Mouse (Mus musculus): Measurements from ENCODE around the gene Serinc3. TPM values are rescaled to one million over a fixed set of nuclear protein-coding genes. Genes with fewer than 3 reads are reported as not detected.

Serinc3 gene
- polyA plus RNA-seq, 1 experiment = 88.9 TPM

DNA sequence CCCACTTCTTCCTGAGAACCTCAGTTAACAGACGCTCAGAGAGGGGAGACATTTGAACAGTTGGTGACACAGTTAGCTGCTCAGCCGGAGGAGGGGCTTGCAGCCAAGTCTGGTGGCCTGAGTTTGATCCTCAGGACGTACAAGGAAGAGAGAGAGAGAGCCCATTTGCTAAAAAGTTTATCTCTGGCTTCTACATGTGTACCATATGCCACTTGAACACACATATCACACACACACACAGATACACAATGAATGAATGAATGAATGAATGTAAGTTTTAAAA lies 48.1 kb downstream of the Serinc3 start:
- H3K27me3 ChIP-seq (ENCODE audit: control insufficient read depth, insufficient read depth, insufficient read length) = no peaks in the 10 kb centered on the region
- peak overlapping the region; percentile 56 for H3K4me2 ChIP-seq (ENCODE audit: low read depth)
- H3K79me2 ChIP-seq (ENCODE audit: control insufficient read depth, insufficient read depth) = no peaks in the 10 kb centered on the region
- H3K36me3 ChIP-seq (ENCODE audit: control insufficient read depth, insufficient read depth) = no peaks in the 10 kb centered on the region
- no peak overlapping the region for H3ac ChIP-seq (ENCODE audit: control insufficient read depth, insufficient read length)
- H3K4me3 ChIP-seq = no peak overlapping the region
- TF ChIP-seq MAX (IDR thresholded peaks at IDR 0.05; ENCODE audit: low read depth) = no peak
- TF ChIP-seq POLR2A (IDR thresholded peaks at IDR 0.05; ENCODE audit: insufficient read length, low read depth) = no peak
- no peak for TF ChIP-seq POLR2AphosphoS2 (IDR thresholded peaks at IDR 0.05; ENCODE audit: insufficient read length, low read depth)
- no peak for TF ChIP-seq TCF12 (IDR thresholded peaks at IDR 0.05; ENCODE audit: insufficient read depth, poor library complexity, severe bottlenecking)
- no peak for TF ChIP-seq MYOG (IDR thresholded peaks at IDR 0.05; ENCODE audit: control insufficient read depth in 1 of 3, insufficient read depth in 1 of 3, insufficient read length in 2 of 3, low read depth in 2 of 3)
- TF ChIP-seq TCF3 (IDR thresholded peaks at IDR 0.05; ENCODE audit: insufficient read length, low read depth) = no peak
- no peak for TF ChIP-seq E2F4 (IDR thresholded peaks at IDR 0.05; ENCODE audit: insufficient read depth)
- no peak for TF ChIP-seq REST (IDR thresholded peaks at IDR 0.05; ENCODE audit: insufficient read depth, insufficient read length)
- no peak for TF ChIP-seq MYOD1 (IDR thresholded peaks at IDR 0.05; ENCODE audit: control insufficient read depth in 1 of 3, insufficient read length in 2 of 3, low read depth in 2 of 3)
- no peak for TF ChIP-seq SRF (IDR thresholded peaks at IDR 0.05; ENCODE audit: control insufficient read depth, insufficient read length, low read depth)

GRCm38 (mm10) chr2:163596057-163596872 lies 48.7 kb downstream of the Serinc3 start:
- H3K27me3 ChIP-seq (ENCODE audit: control insufficient read depth, insufficient read depth, insufficient read length) = no peaks in the 10 kb centered on the region
- no peaks in the 10 kb centered on the region for H3K79me2 ChIP-seq (ENCODE audit: control insufficient read depth, insufficient read depth)
- no peaks in the 10 kb centered on the region for H3K36me3 ChIP-seq (ENCODE audit: control insufficient read depth, insufficient read depth)
- TF ChIP-seq POLR2AphosphoS2 (IDR thresholded peaks at IDR 0.05; ENCODE audit: insufficient read length, low read depth) (no peak), TCF3 (IDR thresholded peaks at IDR 0.05; ENCODE audit: insufficient read length, low read depth) (peak; percentile 44), TCF12 (IDR thresholded peaks at IDR 0.05; ENCODE audit: insufficient read depth, poor library complexity, severe bottlenecking) (peak; percentile 61), MYOG (IDR thresholded peaks at IDR 0.05; ENCODE audit: control insufficient read depth in 1 of 3, insufficient read depth in 1 of 3, insufficient read length in 2 of 3, low read depth in 2 of 3) (peak in 2 of 3 experiments; percentile 15 to 70), USF1 (IDR thresholded peaks at IDR 0.05; ENCODE audit: low read depth) (no peak), E2F4 (IDR thresholded peaks at IDR 0.05; ENCODE audit: insufficient read depth) (no peak), REST (IDR thresholded peaks at IDR 0.05; ENCODE audit: insufficient read depth, insufficient read length) (no peak), POLR2A (IDR thresholded peaks at IDR 0.05; ENCODE audit: insufficient read length, low read depth) (no peak), CEBPB (IDR thresholded peaks at IDR 0.05; ENCODE audit: insufficient read depth, poor library complexity, severe bottlenecking) (peak; percentile 66; the same call in 1 of the 2 replicates), MAX (IDR thresholded peaks at IDR 0.05; ENCODE audit: low read depth) (no peak), MYOD1 (IDR thresholded peaks at IDR 0.05; ENCODE audit: control insufficient read depth in 1 of 3, insufficient read length in 2 of 3, low read depth in 2 of 3) (peak in 1 of 3 experiments; percentile 60), SRF (IDR thresholded peaks at IDR 0.05; ENCODE audit: control insufficient read depth, insufficient read length, low read depth) (peak; percentile 29)
- H3K4me3 ChIP-seq = no peak overlapping the region
- H3ac ChIP-seq (ENCODE audit: control insufficient read depth, insufficient read length) = no peak overlapping the region
- peak overlapping the region; percentile 56 for H3K4me2 ChIP-seq (ENCODE audit: low read depth)

GRCm38 (mm10) chr2:163595119-163595518 lies 49.8 kb downstream of the Serinc3 start:
- H3K79me2 ChIP-seq (ENCODE audit: control insufficient read depth, insufficient read depth) = no peaks in the 10 kb centered on the region
- H3K4me3 ChIP-seq = no peak overlapping the region
- no peaks in the 10 kb centered on the region for H3K36me3 ChIP-seq (ENCODE audit: control insufficient read depth, insufficient read depth)
- TF ChIP-seq E2F4 (IDR thresholded peaks at IDR 0.05; ENCODE audit: insufficient read depth) = no peak
- no peak for TF ChIP-seq MAX (IDR thresholded peaks at IDR 0.05; ENCODE audit: low read depth)
- TF ChIP-seq TCF12 (IDR thresholded peaks at IDR 0.05; ENCODE audit: insufficient read depth, poor library complexity, severe bottlenecking) = no peak
- TF ChIP-seq CEBPB (IDR thresholded peaks at IDR 0.05; ENCODE audit: insufficient read depth, poor library complexity, severe bottlenecking) = no peak
- no peak for TF ChIP-seq USF1 (IDR thresholded peaks at IDR 0.05; ENCODE audit: low read depth)
- no peak for TF ChIP-seq TCF3 (IDR thresholded peaks at IDR 0.05; ENCODE audit: insufficient read length, low read depth)
- TF ChIP-seq MYOD1 (IDR thresholded peaks at IDR 0.05; ENCODE audit: control insufficient read depth in 1 of 3, insufficient read length in 2 of 3, low read depth in 2 of 3) = no peak
- TF ChIP-seq POLR2A (IDR thresholded peaks at IDR 0.05; ENCODE audit: insufficient read length, low read depth) = no peak
- TF ChIP-seq POLR2AphosphoS2 (IDR thresholded peaks at IDR 0.05; ENCODE audit: insufficient read length, low read depth) = no peak
- no peaks in the 10 kb centered on the region for H3K27me3 ChIP-seq (ENCODE audit: control insufficient read depth, insufficient read depth, insufficient read length)
- no peak overlapping the region for H3ac ChIP-seq (ENCODE audit: control insufficient read depth, insufficient read length)
- no peak overlapping the region for H3K4me2 ChIP-seq (ENCODE audit: low read depth)

DNA sequence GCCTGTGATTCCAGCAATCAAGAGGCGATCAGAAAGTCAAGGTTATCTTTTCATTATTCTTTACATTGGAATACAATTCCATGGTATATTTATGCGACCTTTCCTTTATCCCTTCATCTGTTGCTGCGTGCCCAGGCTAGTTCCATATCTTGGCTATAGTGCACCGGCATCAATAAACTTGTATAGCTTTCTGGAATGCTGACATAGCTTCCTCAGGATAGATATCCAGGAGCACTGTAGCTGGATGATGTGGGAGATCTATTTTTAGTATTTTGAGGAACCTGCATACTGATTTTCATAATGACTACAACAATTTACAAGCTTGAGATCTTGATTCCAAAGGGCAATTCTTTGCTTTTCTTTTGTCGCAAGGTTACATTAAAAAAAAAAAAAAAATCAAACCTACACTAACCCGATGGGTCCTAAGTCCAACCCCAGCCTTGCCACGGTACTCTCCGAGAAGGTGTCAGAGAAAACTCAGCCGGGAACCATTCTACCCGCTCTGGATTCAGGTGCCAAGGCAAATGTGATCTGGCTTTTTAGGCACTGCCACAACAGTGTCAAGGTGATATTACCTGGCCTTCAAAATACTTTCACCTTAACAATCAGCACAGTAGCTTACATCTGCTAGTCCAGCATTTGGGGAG lies 51.2 kb downstream of the Serinc3 start:
- Histone ChIP-seq H3K4me3 (no peak overlapping the region), H3ac (ENCODE audit: control insufficient read depth, insufficient read length) (no peak overlapping the region), H3K27me3 (ENCODE audit: control insufficient read depth, insufficient read depth, insufficient read length) (no peaks in the 10 kb centered on the region), H3K4me2 (ENCODE audit: low read depth) (no peak overlapping the region), H3K79me2 (ENCODE audit: control insufficient read depth, insufficient read depth) (no peaks in the 10 kb centered on the region), H3K36me3 (ENCODE audit: control insufficient read depth, insufficient read depth) (no peaks in the 10 kb centered on the region)
- no peak for TF ChIP-seq MYOG (IDR thresholded peaks at IDR 0.05; ENCODE audit: control insufficient read depth in 1 of 3, insufficient read depth in 1 of 3, insufficient read length in 2 of 3, low read depth in 2 of 3)
- no peak for TF ChIP-seq E2F4 (IDR thresholded peaks at IDR 0.05; ENCODE audit: insufficient read depth)
- no peak for TF ChIP-seq POLR2AphosphoS2 (IDR thresholded peaks at IDR 0.05; ENCODE audit: insufficient read length, low read depth)
- TF ChIP-seq CEBPB (IDR thresholded peaks at IDR 0.05; ENCODE audit: insufficient read depth, poor library complexity, severe bottlenecking) = no peak
- TF ChIP-seq POLR2A (IDR thresholded peaks at IDR 0.05; ENCODE audit: insufficient read length, low read depth) = no peak
- no peak for TF ChIP-seq SRF (IDR thresholded peaks at IDR 0.05; ENCODE audit: control insufficient read depth, insufficient read length, low read depth)
- no peak for TF ChIP-seq TCF3 (IDR thresholded peaks at IDR 0.05; ENCODE audit: insufficient read length, low read depth)

All from myocyte (in vitro differentiated cells).